Mouse (Mus musculus): ENCODE results near the gene Atp6v1c2.

DNA sequence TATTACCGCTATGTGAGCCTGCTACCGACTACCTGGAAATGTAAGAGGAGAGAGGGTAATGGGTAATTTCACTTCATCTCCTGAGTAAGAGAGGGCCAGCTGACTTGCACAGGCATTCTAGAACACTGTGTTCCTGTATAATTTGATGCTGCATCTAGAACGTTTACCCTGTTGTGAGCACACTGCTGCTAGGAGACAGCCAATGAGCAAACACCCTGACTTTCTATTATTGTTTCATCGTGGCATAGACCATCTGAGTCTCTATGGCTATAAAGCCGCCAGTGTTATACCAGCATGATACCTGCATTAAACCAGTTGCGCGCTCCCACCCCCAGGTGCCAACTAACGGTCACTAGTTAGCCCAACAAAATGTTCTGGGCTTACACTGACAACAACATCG, 87.5 kb downstream of the Atp6v1c2 start:
- no peak for TF ChIP-seq CTCF (IDR thresholded peaks at IDR 0.05; ENCODE audit: low read depth)
- TF ChIP-seq EP300 (optimal IDR thresholded peaks at IDR 0.05) = no peak

Measured in stomach, postnatal 0 days (tissue).